Mouse (Mus musculus) cerebellum, adult 11 months (tissue): Measurements from ENCODE around the gene Lck.
A peak's percentile ranks its signal among the peaks of the same experiment; 100 is the strongest.

Source experiments
- DNase-seq: peaks from one replicate; pipeline ENCODE4 v3.0.0; 2022

Gene Lck

DNA sequence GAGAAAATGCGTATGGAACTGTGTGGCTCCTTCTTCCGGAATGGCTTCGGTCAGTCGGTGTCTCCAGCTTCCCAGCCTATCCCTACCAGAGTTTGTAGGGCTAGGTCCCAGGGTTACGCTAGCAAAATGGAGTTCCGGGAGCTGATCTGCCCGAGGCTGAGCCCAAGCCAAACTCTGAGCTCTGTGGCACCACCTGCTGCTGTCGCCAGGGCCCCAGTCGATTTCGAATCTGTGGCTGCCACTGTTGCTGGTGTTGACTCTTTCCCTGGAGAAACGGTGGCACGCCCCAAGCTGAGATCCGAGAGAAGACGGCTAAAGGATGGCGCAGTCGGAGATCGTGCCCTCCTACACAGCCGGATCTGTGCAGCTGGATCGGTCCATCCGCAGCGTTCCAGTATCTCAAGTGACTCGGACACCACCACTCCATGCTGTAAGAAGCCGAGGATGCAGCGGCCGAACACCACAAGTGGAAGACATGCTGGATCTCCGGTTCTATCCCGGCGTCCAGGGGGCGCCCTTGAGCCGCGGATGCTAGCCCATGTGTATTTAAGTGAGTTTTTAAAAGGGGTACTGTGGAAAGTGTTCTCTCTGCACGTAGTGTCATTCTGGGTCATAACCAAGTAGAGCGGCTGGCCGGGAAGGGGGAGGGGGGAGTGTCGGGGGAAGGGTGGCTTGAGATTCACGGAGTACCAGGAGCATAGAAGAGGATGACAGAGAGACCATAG, 11.6 kb upstream of the Lck start:
- peak; percentile 68 for DNase-seq

GRCm38 (mm10) chr4:129584370-129584769, 10.9 kb upstream of the Lck start:
- DNase-seq: no peak

DNA sequence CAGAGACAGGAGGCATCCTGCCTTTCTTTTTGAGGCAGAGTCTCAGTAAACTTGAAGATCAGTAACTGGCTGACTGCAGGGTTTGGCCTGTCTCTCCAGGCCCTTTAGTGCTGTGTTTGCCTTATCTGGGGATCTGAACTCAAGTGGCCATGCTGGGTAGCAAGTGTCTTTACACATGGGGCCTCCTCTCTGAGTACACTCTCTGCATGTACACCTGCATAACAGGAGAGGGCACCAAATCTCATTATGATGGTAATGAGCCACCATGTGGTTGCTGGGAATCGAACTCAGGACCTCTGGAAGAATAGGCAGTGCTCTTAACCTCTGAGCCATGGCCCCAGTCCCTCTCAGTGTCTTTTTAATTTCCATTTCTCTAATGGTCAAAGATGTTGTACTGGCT, 8.8 kb upstream of the Lck start:
- DNase-seq: no peak

- DNase-seq: peak; percentile 27
Observed at GRCm38 (mm10) chr4:129580347-129580746, 6.9 kb upstream of the Lck start.

GRCm38 (mm10) chr4:129578466-129578865, 5.0 kb upstream of the Lck start, which contains the start of gene Fam167b:
Gene Fam167b (minus strand): TSS chr4:129578549.
- no peak for DNase-seq

GRCm38 (mm10) chr4:129577688-129578087, 4.2 kb upstream of the Lck start:
- DNase-seq: no peak

- peak; percentile 31 for DNase-seq
Observed at GRCm38 (mm10) chr4:129576863-129577491, 3.5 kb upstream of the Lck start.

DNA sequence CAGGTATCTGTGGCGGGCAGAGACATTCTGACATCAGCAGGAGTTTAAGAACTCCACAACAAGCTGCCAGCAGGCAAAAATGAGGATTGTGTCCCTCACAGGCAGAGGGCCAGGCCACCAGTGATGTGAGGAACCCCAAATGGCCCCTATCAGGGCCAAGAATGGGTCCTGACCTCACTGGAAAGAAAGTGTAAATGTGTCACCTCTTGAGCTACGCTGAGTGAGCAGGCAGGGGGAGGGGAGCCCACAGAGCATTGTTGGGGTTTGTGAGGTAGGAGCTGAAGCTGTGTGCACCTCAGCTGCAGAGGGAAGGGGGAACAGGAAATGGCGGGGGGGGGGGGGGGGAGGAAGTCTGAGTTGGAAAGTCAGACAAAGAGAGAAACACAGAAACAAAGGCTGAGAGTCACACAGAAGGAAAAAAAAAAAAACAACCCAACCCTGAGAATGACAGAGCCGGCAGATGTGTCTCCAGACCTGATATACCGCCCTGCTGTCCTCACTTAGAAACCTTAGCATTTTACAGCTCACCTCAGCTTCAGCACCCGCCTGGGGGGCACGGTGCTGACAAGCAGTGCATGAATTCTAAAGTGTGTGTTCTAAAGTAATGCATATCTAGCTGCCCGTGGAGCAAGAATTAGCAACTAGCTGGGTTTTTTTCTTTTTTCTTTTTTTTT, 1.9 kb upstream of the Lck start:
- DNase-seq: no peak

- DNase-seq: no peak
Observed at GRCm38 (mm10) chr4:129573093-129573370, 409 bp downstream of the Lck start.

- no peak for DNase-seq
Observed at GRCm38 (mm10) chr4:129572236-129573092, 977 bp downstream of the Lck start.

- DNase-seq: no peak
Observed at GRCm38 (mm10) chr4:129571551-129572084, 1.8 kb downstream of the Lck start.

DNA sequence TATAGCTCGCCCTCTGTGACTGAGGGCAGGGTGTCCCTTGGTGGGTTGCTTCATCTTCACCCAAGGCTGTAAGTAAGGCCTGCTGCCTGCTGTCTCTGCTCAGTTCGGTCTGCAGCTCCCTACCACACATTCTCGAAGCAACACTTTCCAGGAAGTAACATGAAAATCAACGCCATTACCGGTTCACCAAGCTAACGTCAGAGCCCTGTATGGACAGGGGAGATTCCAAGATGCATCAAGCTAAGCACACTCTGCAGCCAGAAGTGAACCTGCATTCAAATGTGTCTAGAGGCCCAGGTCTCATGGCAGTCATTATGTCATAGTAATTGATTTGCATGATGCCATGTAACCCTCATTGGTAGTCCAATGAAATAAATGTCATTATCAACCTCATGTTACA, 3.4 kb downstream of the Lck start:
- no peak for DNase-seq

DNA sequence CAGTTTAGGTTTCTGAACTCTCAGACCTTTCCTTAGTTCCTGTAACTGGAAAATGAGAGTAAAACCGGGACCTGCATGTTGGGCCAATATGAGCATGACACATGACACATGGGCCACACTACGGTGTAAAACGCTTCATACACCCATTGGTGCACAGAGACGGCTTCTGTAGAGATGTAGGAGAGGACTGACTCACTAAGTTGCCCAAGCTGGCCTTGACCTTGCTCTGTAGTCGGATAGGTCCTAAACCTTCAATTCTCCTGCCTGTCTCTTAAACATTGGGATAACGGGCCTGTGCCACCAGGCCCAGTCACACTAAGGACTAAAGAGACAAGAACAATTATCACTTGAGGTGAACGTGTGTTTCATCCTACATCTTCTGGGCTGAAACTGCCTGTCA, 5.1 kb downstream of the Lck start:
- DNase-seq: no peak

DNA sequence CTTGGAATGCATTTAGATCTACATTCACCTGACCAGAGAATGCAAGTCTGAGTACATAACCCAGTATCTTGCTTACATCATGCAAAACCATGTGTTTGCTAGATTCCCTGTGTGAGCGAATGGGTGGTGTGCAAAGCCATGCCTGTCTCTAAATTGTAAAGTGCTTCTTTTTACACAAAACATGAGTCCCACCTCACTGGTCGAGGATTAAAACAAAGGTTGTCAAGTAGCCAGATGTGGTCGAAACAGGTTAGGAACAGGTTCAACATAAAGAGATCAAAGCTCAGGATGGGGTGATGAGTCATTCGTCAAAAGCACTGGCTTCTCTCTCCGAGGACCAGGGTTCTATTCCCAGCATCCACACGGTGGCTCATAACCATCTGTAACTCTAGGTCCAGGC, 8.3 kb downstream of the Lck start:
- no peak for DNase-seq

GRCm38 (mm10) chr4:129563718-129564117, 9.7 kb downstream of the Lck start:
- DNase-seq: no peak

DNA sequence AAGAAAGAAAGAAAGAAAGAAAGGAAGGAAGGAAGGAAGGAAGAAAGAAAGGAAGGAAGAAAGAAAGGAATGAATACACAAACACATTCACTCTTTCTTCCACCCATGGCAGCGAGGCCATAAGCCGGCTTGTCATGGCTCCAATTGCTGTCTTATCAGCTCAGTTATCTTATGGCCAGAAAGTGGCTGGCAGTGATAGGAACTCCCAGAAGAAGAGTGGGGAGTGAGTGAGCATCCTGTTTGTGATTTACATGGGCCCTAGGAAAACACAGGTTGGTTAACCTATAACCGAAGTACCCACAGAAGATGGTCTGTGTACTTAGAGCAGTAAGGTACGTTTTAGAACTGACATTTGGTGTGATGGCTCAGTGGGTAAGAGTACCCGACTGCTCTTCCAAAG, 12.3 kb downstream of the Lck start:
- no peak for DNase-seq

GRCm38 (mm10) chr4:129558321-129558955, 15.0 kb downstream of the Lck start:
- no peak for DNase-seq

GRCm38 (mm10) chr4:129557256-129557808, 16.1 kb downstream of the Lck start:
- DNase-seq: no peak

- DNase-seq: peak; percentile 66
Observed at GRCm38 (mm10) chr4:129556532-129557223, 16.8 kb downstream of the Lck start.

DNA sequence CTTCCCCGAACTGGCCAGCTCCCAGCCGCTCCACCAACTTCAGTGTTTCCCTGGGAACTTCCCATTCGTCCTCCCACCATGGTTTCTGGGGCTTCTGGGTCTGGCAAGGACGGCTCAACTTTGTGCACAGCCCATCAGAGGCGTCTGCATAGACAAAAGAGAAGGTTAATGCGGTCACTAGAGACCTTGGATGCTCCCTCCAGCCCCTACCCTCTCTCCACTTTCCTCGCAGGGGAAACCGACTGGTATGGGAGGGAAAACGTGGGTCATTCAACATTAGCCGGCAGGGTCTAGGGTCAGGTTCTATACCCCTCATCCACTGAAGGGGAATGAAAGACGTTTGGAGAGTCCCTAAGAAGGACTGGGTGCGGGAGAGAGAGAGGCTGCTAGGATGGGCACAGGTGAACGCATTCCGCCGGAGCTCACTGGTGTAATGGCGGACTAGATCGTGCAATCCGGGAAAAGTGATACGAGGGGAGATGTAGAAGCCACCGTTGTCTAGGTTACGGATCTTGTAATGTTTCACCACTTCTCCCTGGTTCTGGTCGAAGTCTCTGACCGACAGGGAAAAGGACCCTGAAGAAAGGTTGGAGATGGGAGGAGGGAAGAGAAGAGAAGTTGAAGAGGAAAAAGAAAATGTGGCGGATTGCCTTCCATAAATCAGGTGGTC, 17.4 kb downstream of the Lck start:
- DNase-seq: no peak

DNA sequence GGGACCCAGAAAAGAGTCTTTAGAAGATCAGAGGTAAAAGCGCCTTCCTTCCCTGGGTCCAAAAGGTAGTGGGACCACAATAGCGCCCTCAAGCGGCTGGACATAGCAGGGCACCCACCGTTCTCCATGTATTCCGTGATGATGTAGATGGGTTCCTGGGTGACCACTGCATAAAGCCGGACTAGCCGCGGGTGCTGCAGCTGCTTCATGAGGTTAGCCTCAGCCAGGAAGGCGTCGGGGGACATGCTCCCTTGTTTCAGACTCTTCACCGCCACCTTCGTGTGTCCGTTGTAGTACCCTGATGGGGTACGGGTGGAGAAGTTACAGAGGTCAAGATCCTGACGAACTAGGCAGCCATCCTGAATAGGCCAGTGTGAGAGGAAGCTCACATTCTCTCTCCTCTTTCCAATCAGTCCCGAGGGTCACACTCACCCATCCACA, 18.0 kb downstream of the Lck start:
- DNase-seq: peak; percentile 54
